Mouse (Mus musculus): Measurements from ENCODE around the gene Tbc1d10b. TPM values are rescaled to one million over a fixed set of nuclear protein-coding genes. Genes with fewer than 3 reads are reported as not detected.

Gene Tbc1d10b
- polyA plus RNA-seq, 1 experiment from 2014 or later = 15.0 TPM

- H3K9me3 ChIP-seq (ENCODE audit: control insufficient read depth) = no peaks in the 10 kb centered on the region
- H3K4me2 ChIP-seq (replicated peaks; ENCODE audit: low read depth) = no peak overlapping the region
- no peak for TF ChIP-seq CTCF (IDR thresholded peaks at IDR 0.05; ENCODE audit: low read depth)
- 66% methylated on average over 6 of the region's 6 CpGs for WGBS
- no peaks in the 10 kb centered on the region for H3K27me3 ChIP-seq (replicated peaks; ENCODE audit: control insufficient read depth, insufficient read depth, low read length)
- no peak overlapping the region for H3K4me3 ChIP-seq (ENCODE audit: low read depth, low read length)
- no peaks in the 10 kb centered on the region for H3K36me3 ChIP-seq (ENCODE audit: control insufficient read depth, insufficient read depth)
- ATAC-seq = no peak
- H3K9ac ChIP-seq (ENCODE audit: low read depth, low read length) = no peak overlapping the region
- H3K4me1 ChIP-seq (replicated peaks; ENCODE audit: control insufficient read depth, insufficient read depth, low read length) = no peaks in the 10 kb centered on the region
- no peak overlapping the region for H3K27ac ChIP-seq (ENCODE audit: low read depth, low read length)
Measured at GRCm38 (mm10) chr7:127220440-127220839, 12.2 kb upstream of the Tbc1d10b start.

- H3K9me3 ChIP-seq (ENCODE audit: control insufficient read depth) = no peaks in the 10 kb centered on the region
- TF ChIP-seq CTCF (IDR thresholded peaks at IDR 0.05; ENCODE audit: low read depth) = no peak
- H3K9ac ChIP-seq (ENCODE audit: low read depth, low read length) = no peak overlapping the region
- 0 out of 2 replicates have a peak, but pooled peaks cover 3% of the 10 kb centered on the region for H3K4me1 ChIP-seq (replicated peaks; ENCODE audit: control insufficient read depth, insufficient read depth, low read length)
- 91% methylated on average over 4 of the region's 4 CpGs for WGBS
- no peak overlapping the region for H3K27ac ChIP-seq (ENCODE audit: low read depth, low read length)
- H3K36me3 ChIP-seq (ENCODE audit: control insufficient read depth, insufficient read depth) = no peaks in the 10 kb centered on the region
- no peak overlapping the region for H3K4me2 ChIP-seq (replicated peaks; ENCODE audit: low read depth)
- no peak overlapping the region for H3K4me3 ChIP-seq (ENCODE audit: low read depth, low read length)
- no peaks in the 10 kb centered on the region for H3K27me3 ChIP-seq (replicated peaks; ENCODE audit: control insufficient read depth, insufficient read depth, low read length)
- no peak for ATAC-seq
Measured at GRCm38 (mm10) chr7:127218670-127219069, 10.4 kb upstream of the Tbc1d10b start.

GRCm38 (mm10) chr7:127217901-127218642, 9.8 kb upstream of the Tbc1d10b start:
- no peak for TF ChIP-seq CTCF (IDR thresholded peaks at IDR 0.05; ENCODE audit: low read depth)

GRCm38 (mm10) chr7:127217475-127217874, 9.2 kb upstream of the Tbc1d10b start:
- H3K27ac ChIP-seq (ENCODE audit: low read depth, low read length) = no peak overlapping the region
- H3K9ac ChIP-seq (ENCODE audit: low read depth, low read length) = no peak overlapping the region
- ATAC-seq = no peak
- no peaks in the 10 kb centered on the region for H3K27me3 ChIP-seq (replicated peaks; ENCODE audit: control insufficient read depth, insufficient read depth, low read length)
- 74% methylated on average over 6 of the region's 6 CpGs for WGBS
- no peaks in the 10 kb centered on the region for H3K36me3 ChIP-seq (ENCODE audit: control insufficient read depth, insufficient read depth)
- no peak for TF ChIP-seq CTCF (IDR thresholded peaks at IDR 0.05; ENCODE audit: low read depth)
- no peak overlapping the region for H3K4me2 ChIP-seq (replicated peaks; ENCODE audit: low read depth)
- H3K4me1 ChIP-seq (replicated peaks; ENCODE audit: control insufficient read depth, insufficient read depth, low read length) = 0 out of 2 replicates have a peak, but pooled peaks cover 3% of the 10 kb centered on the region
- no peak overlapping the region for H3K4me3 ChIP-seq (ENCODE audit: low read depth, low read length)
- no peaks in the 10 kb centered on the region for H3K9me3 ChIP-seq (ENCODE audit: control insufficient read depth)

More at GRCm38 (mm10) chr7:127217901-127218642, 9.8 kb upstream of the Tbc1d10b start:
- Histone ChIP-seq H3K27me3 (replicated peaks; ENCODE audit: control insufficient read depth, insufficient read depth, low read length) (no peaks in the 10 kb centered on the region), H3K4me1 (replicated peaks; ENCODE audit: control insufficient read depth, insufficient read depth, low read length) (0 out of 2 replicates have a peak, but pooled peaks cover 3% of the 10 kb centered on the region), H3K36me3 (ENCODE audit: control insufficient read depth, insufficient read depth) (no peaks in the 10 kb centered on the region), H3K4me2 (replicated peaks; ENCODE audit: low read depth) (no peak overlapping the region), H3K27ac (ENCODE audit: low read depth, low read length) (no peak overlapping the region), H3K9me3 (ENCODE audit: control insufficient read depth) (no peaks in the 10 kb centered on the region), H3K9ac (ENCODE audit: low read depth, low read length) (no peak overlapping the region), H3K4me3 (ENCODE audit: low read depth, low read length) (no peak overlapping the region)
- 76% methylated on average over 10 of the region's 10 CpGs for WGBS
- ATAC-seq = no peak

GRCm38 (mm10) chr7:127216307-127216706, 8.0 kb upstream of the Tbc1d10b start:
- Histone ChIP-seq H3K9me3 (ENCODE audit: control insufficient read depth) (no peaks in the 10 kb centered on the region), H3K4me3 (ENCODE audit: low read depth, low read length) (no peak overlapping the region), H3K4me1 (replicated peaks; ENCODE audit: control insufficient read depth, insufficient read depth, low read length) (0 out of 2 replicates have a peak, but pooled peaks cover 3% of the 10 kb centered on the region), H3K4me2 (replicated peaks; ENCODE audit: low read depth) (no peak overlapping the region), H3K27me3 (replicated peaks; ENCODE audit: control insufficient read depth, insufficient read depth, low read length) (no peaks in the 10 kb centered on the region), H3K36me3 (ENCODE audit: control insufficient read depth, insufficient read depth) (no peaks in the 10 kb centered on the region), H3K9ac (ENCODE audit: low read depth, low read length) (no peak overlapping the region), H3K27ac (ENCODE audit: low read depth, low read length) (no peak overlapping the region)
- 93% methylated on average over 5 of the region's 5 CpGs for WGBS
- ATAC-seq = no peak
- no peak for TF ChIP-seq CTCF (IDR thresholded peaks at IDR 0.05; ENCODE audit: low read depth)

GRCm38 (mm10) chr7:127214981-127215871, 7.0 kb upstream of the Tbc1d10b start:
- Histone ChIP-seq H3K27me3 (replicated peaks; ENCODE audit: control insufficient read depth, insufficient read depth, low read length) (no peaks in the 10 kb centered on the region), H3K27ac (ENCODE audit: low read depth, low read length) (no peak overlapping the region), H3K4me1 (replicated peaks; ENCODE audit: control insufficient read depth, insufficient read depth, low read length) (0 out of 2 replicates have a peak, but pooled peaks cover 3% of the 10 kb centered on the region), H3K4me3 (ENCODE audit: low read depth, low read length) (peak overlapping the region; percentile 33), H3K9ac (ENCODE audit: low read depth, low read length) (peak overlapping the region; percentile 35), H3K4me2 (replicated peaks; ENCODE audit: low read depth) (peak overlapping the region; percentile 68), H3K36me3 (ENCODE audit: control insufficient read depth, insufficient read depth) (no peaks in the 10 kb centered on the region), H3K9me3 (ENCODE audit: control insufficient read depth) (no peaks in the 10 kb centered on the region)
- WGBS = 27% methylated on average over 33 of the region's 33 CpGs
- peak; percentile 47 for ATAC-seq
- peak; percentile 92 for TF ChIP-seq CTCF (IDR thresholded peaks at IDR 0.05; ENCODE audit: low read depth)
